ENCODE assay signal across 8 mouse cellular contexts in genomic region chr19:46479306-46480075, GRCm38 (mm10). TPM values are rescaled to one million over a fixed set of nuclear protein-coding genes. Genes with fewer than 3 reads are reported as not detected.
DNase-seq lines count a peak whose midpoint lies in the region; ATAC-seq lines count a peak whose summit lies in the region.

No protein-coding gene starts in this region.

- WGBS in midbrain, embryonic 12.5 days, result 85% methylated on average over 21 of the region's 21 CpGs
- 79% methylated on average over 21 of the region's 21 CpGs for WGBS in midbrain, embryonic 16.5 days
- 34% methylated on average over 21 of the region's 21 CpGs for WGBS in heart, embryonic 13.5 days
- 55% methylated on average over 21 of the region's 21 CpGs for WGBS in liver, embryonic 12.5 days (ENCODE audit: insufficient replicate concordance)
- 81% methylated on average over 21 of the region's 21 CpGs for WGBS in forebrain, embryonic 15.5 days

- peaks cover 47% of the 10 kb centered on the region for H3K4me1 ChIP-seq in midbrain, embryonic 12.5 days
- H3K4me1 ChIP-seq in midbrain, embryonic 16.5 days (ENCODE audit: control insufficient read depth, insufficient read depth, low read length), result peaks cover 20% of the 10 kb centered on the region
- H3K4me1 ChIP-seq in heart, embryonic 13.5 days, result peaks cover 77% of the 10 kb centered on the region
- H3K4me1 ChIP-seq in liver, embryonic 12.5 days, result peaks cover 76% of the 10 kb centered on the region
- H3K4me1 ChIP-seq in forebrain, embryonic 15.5 days, result peaks cover 30% of the 10 kb centered on the region

- peaks cover 57% of the 10 kb centered on the region for H3K36me3 ChIP-seq in midbrain, embryonic 12.5 days
- 0 out of 2 replicates have a peak, but pooled peaks cover 6% of the 10 kb centered on the region for H3K36me3 ChIP-seq in midbrain, embryonic 16.5 days (ENCODE audit: control insufficient read depth, insufficient read depth, low read length)
- peaks cover 40% of the 10 kb centered on the region for H3K36me3 ChIP-seq in heart, embryonic 13.5 days
- H3K36me3 ChIP-seq in liver, embryonic 12.5 days, result peaks cover 41% of the 10 kb centered on the region
- peaks cover 11% of the 10 kb centered on the region for H3K36me3 ChIP-seq in forebrain, embryonic 15.5 days

- H3K9ac ChIP-seq in midbrain, embryonic 12.5 days (replicated peaks), result no peak overlapping the region
- no peak overlapping the region for H3K9ac ChIP-seq in midbrain, embryonic 16.5 days (ENCODE audit: low read depth, low read length)
- peak overlapping the region; percentile 54 for H3K9ac ChIP-seq in heart, embryonic 13.5 days
- no peak overlapping the region for H3K9ac ChIP-seq in liver, embryonic 12.5 days
- no peak overlapping the region for H3K9ac ChIP-seq in forebrain, embryonic 15.5 days (replicated peaks)

- 0 out of 2 replicates have a peak overlapping the region, but pooled peaks have one; percentile 20 for H3K27ac ChIP-seq in midbrain, embryonic 12.5 days (replicated peaks)
- H3K27ac ChIP-seq in midbrain, embryonic 16.5 days (ENCODE audit: low read length), result no peak overlapping the region
- peak overlapping the region; percentile 86 for H3K27ac ChIP-seq in heart, embryonic 13.5 days (replicated peaks)
- peak overlapping the region; percentile 53 for H3K27ac ChIP-seq in liver, embryonic 12.5 days
- H3K27ac ChIP-seq in forebrain, embryonic 15.5 days (replicated peaks), result no peak overlapping the region

- peak; percentile 58 for DNase-seq in thymus, postnatal 4 days
- no peak for DNase-seq in MN1 (ENCODE audit: low spot score)

- H3K9me3 ChIP-seq in midbrain, embryonic 12.5 days, result no peaks in the 10 kb centered on the region
- H3K9me3 ChIP-seq in midbrain, embryonic 16.5 days (replicated peaks; ENCODE audit: control insufficient read depth, low read length, poor library complexity, severe bottlenecking), result no peaks in the 10 kb centered on the region
- no peaks in the 10 kb centered on the region for H3K9me3 ChIP-seq in heart, embryonic 13.5 days
- no peaks in the 10 kb centered on the region for H3K9me3 ChIP-seq in liver, embryonic 12.5 days (replicated peaks)
- H3K9me3 ChIP-seq in forebrain, embryonic 15.5 days, result no peaks in the 10 kb centered on the region

- no peak for ATAC-seq in midbrain, embryonic 12.5 days (ENCODE audit: low FRiP score, low read depth)
- ATAC-seq in midbrain, embryonic 16.5 days, result no peak
- 0 out of 2 replicates have a peak, but pooled peaks have one; percentile 17 for ATAC-seq in heart, embryonic 13.5 days (ENCODE audit: extremely low read depth, insufficient number of reproducible peaks, low FRiP score, low TSS enrichment)
- ATAC-seq in liver, embryonic 12.5 days, result no peak
- no peak for ATAC-seq in cerebellum, adult (ENCODE audit: insufficient number of reproducible peaks, low FRiP score, low TSS enrichment)
- no peak for ATAC-seq in forebrain, embryonic 15.5 days (replicated peaks)

- H3K27me3 ChIP-seq in midbrain, embryonic 12.5 days, result no peaks in the 10 kb centered on the region
- H3K27me3 ChIP-seq in midbrain, embryonic 16.5 days (ENCODE audit: control insufficient read depth, insufficient read depth, low read depth, low read length), result no peaks in the 10 kb centered on the region
- H3K27me3 ChIP-seq in heart, embryonic 13.5 days (replicated peaks), result no peaks in the 10 kb centered on the region
- no peaks in the 10 kb centered on the region for H3K27me3 ChIP-seq in liver, embryonic 12.5 days (replicated peaks)
- no peaks in the 10 kb centered on the region for H3K27me3 ChIP-seq in forebrain, embryonic 15.5 days

- no peak overlapping the region for H3K4me2 ChIP-seq in midbrain, embryonic 12.5 days (replicated peaks)
- H3K4me2 ChIP-seq in midbrain, embryonic 16.5 days (ENCODE audit: low read length), result no peak overlapping the region
- H3K4me2 ChIP-seq in heart, embryonic 13.5 days, result peak overlapping the region; percentile 32; the same call in 1 of the 2 replicates
- H3K4me2 ChIP-seq in liver, embryonic 12.5 days, result no peak overlapping the region
- no peak overlapping the region for H3K4me2 ChIP-seq in forebrain, embryonic 15.5 days (replicated peaks)

- no peak overlapping the region for H3K4me3 ChIP-seq in midbrain, embryonic 12.5 days
- H3K4me3 ChIP-seq in midbrain, embryonic 16.5 days (ENCODE audit: low read depth, low read length), result no peak overlapping the region
- H3K4me3 ChIP-seq in heart, embryonic 13.5 days, result no peak overlapping the region
- H3K4me3 ChIP-seq in liver, embryonic 12.5 days, result no peak overlapping the region
- no peak overlapping the region for H3K4me3 ChIP-seq in forebrain, embryonic 15.5 days

RNA-seq across cellular contexts. Expression of gene Trim8, which starts 22.0 kb away (rescaled TPM):
- 38.5 and 53.9 TPM in 2 replicates for polyA plus RNA-seq in midbrain, embryonic 12.5 days (2016; fragmentation: Nextera tagmentation; extraction: Ambion mirVana)
- 25.9 and 26.8 TPM in 2 replicates for polyA plus RNA-seq in midbrain, embryonic 16.5 days (2015; fragmentation: Nextera tagmentation; extraction: Ambion mirVana)
- 13.2 and 13.9 TPM in 2 replicates for polyA plus RNA-seq in heart, embryonic 13.5 days (2015; fragmentation: Nextera tagmentation; extraction: Ambion mirVana)
- polyA plus RNA-seq in liver, embryonic 12.5 days (2016; fragmentation: Nextera tagmentation; extraction: Ambion mirVana), result 19.0 and 19.5 TPM in 2 replicates
- 28.0 and 29.4 TPM in 2 replicates for polyA plus RNA-seq in forebrain, embryonic 15.5 days (2015; fragmentation: Nextera tagmentation; extraction: Ambion mirVana)

Comparison
In these comparisons a context has a peak if more than half of its experiments do, and no peak if none do; other contexts are left out.
1. H3K27ac ChIP-seq: peak in midbrain, embryonic 12.5 days (single experiment), heart, embryonic 13.5 days (single experiment) and liver, embryonic 12.5 days (single experiment); none in midbrain, embryonic 16.5 days (single experiment) and forebrain, embryonic 15.5 days (single experiment).